Mouse (Mus musculus) bone marrow macrophage, adult 2 months (primary cell): ENCODE data around the gene Rnf115.

Experiments used
- CTCF ChIP-seq: IDR thresholded peaks from 2 replicates; pipeline ENCODE4 v1.5.1; 2012; ENCODE audit warnings: low read depth, mild to moderate bottlenecking, low read length, moderate library complexity
- POLR2A ChIP-seq: IDR thresholded peaks from 2 replicates; pipeline ENCODE4 v1.6.1; 2012; ENCODE audit warnings: mild to moderate bottlenecking, low read depth, low read length, borderline replicate concordance

DNA sequence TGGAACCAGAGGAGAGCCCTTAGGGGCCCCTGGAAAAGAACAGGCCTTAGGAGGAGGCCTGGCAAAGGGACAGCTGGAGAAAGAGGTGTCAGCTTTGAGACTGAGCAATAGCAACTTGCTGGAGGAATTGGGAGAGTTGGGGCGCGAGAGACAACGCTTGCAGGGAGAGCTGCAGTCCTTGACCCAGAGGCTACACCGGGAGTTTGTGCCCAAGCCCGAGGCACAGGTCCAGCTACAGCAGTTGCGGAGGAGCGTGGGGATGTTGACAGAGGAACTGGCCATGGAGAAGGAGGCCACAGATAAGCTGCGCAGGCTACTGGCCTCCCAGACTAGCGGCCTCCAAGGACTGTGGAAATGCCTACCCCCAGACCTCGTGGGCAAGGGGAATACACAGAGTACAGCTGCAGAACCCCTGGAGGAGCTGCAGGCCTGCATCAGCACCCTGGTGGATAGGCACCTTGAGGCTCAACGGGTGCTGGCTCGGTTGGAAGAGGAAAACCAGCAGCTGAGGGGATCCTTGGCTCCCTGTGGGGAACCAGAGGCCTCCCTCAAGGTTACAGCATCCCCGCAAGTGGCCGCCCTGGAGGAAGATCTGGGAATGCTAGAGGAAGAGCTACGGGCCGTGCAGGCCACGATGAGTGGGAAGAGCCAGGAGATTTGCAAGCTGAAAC lies 43.2 kb upstream of the Rnf115 start:
- TF ChIP-seq CTCF (no peak), POLR2A (no peak)
